Mouse (Mus musculus) mouse embryonic stem cell (cell line): ENCODE measurements around the gene Megf11.

Source experiments
- in situ Hi-C, 2 experiments: fragments of 300-500 bp; cut with MboI; formaldehyde crosslinking; loops; 1 replicate in 1 of 2; 3 replicates in 1 of 2; pipeline ENCODE4 v1.14.3; 2019 to 2020; ENCODE audit warnings: low sequenced_read_pairs in 2 of 2, low pct_unique_long_range_greater_than_20kb in 1 of 2, mixed read lengths in 1 of 2; ENCODE audit not compliant: unreplicated experiment in 1 of 2

Gene Megf11

GRCm38 (mm10) chr9:64742453-64742852 lies 357.0 kb downstream of the Megf11 start:
- in situ Hi-C loops = no loop called here

GRCm38 (mm10) chr9:64747735-64748134 lies 362.3 kb downstream of the Megf11 start:
- in situ Hi-C loops = no loop called here

GRCm38 (mm10) chr9:64749314-64749713 lies 363.9 kb downstream of the Megf11 start:
- in situ Hi-C loops = no loop called here

GRCm38 (mm10) chr9:64752575-64752974 lies 367.1 kb downstream of the Megf11 start:
- in situ Hi-C loops = no loop called here

GRCm38 (mm10) chr9:64758052-64758451 lies 372.6 kb downstream of the Megf11 start:
- in situ Hi-C loops = no loop called here
